Mouse (Mus musculus): ENCODE data around the gene Flywch1. TPM values are rescaled to one million over a fixed set of nuclear protein-coding genes. Genes with fewer than 3 reads are reported as not detected.
A peak's percentile ranks its signal among the peaks of the same experiment; 100 is the strongest.

The Flywch1 gene
- 9.4 and 12.1 TPM in 2 replicates for polyA plus RNA-seq (2015; fragmentation: Nextera tagmentation; extraction: Ambion mirVana)

DNA sequence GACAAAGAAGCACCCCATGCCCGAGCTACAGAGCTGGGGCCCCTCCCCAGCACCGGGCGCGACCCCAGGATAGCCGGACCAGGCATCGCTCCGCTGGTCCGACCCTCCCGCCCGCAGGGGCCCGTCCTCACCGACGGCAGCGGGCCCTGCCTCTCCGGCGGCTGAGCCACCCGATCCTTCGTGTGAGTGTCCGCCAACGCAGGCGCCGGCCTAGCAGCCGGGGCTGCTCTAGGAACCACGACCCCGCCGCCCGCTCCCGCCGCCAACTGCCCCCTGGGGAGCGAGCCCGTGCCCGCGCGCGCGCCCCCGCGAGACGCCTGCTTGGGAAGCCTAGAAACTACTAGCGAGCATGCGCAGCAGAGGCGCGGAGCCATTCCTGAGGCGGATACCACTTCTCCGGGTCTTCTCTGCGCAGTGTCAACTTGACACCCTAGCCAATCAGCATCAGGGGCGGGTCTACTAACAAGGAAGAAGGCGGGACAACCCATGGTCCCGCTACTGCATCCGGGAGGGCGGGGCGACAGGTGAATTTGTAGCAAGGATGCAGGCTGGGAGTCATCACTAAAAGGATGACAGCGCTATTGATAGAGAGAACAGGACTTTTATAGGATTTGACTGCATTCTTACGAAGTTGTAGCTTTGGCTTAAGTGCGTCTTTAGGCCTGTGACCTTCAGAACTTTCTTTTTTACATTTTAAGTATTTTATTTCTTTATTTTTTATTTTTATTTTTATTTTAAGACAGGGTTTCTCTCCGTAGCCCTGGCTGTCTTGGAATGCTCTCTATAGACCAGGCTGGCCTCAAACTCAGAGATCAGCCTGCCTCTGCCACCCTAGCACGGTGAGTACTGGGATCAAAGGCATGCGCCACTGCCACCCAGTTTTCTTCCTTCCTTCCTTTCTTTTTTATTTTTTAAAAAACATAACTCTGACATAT is at the start of gene Flywch1:
Gene Flywch1, minus strand, starts transcription at position 319 of the 935 bp plus-strand sequence.
- peak; percentile 97 for ATAC-seq (ENCODE audit: insufficient read depth)
- peak within 1 kb of the TSS; percentile 90 for H3K4me2 ChIP-seq
- peak within 1 kb of the TSS; percentile 91 for H3K9ac ChIP-seq
- 3% methylated on average over 58 of the region's 58 CpGs for WGBS (ENCODE audit: insufficient replicate concordance)
- H3K9me3 ChIP-seq (replicated peaks) = no peaks in the 10 kb centered on the region
- H3K36me3 ChIP-seq (replicated peaks) = no peaks in the 10 kb centered on the region
- H3K4me1 ChIP-seq (replicated peaks) = peaks cover 21% of the 10 kb centered on the region
- no peaks in the 10 kb centered on the region for H3K27me3 ChIP-seq
- peak within 1 kb of the TSS; percentile 76 for H3K27ac ChIP-seq (replicated peaks)
- peak within 1 kb of the TSS; percentile 87 for H3K4me3 ChIP-seq (replicated peaks)

DNA sequence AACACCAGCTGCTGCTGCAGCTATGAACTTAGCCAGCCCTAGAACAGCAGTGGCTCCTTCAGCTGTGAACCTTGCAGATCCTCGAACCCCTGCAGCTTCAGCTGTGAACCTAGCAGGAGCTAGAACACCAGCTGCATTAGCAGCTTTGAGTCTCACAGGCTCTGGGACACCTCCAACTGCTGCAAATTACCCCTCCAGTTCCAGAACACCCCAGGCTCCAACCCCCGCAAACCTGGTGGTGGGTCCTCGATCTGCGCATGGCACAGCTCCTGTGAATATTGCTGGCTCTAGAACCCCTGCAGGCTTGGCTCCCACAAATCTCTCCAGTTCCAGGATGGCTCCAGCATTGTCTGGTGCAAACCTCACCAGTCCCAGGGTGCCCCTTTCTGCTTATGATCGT is 49.3 kb upstream of the Flywch1 start:
- Histone ChIP-seq H3K4me2 (no peak overlapping the region), H3K36me3 (replicated peaks) (peaks cover 100% of the 10 kb centered on the region), H3K9ac (no peak overlapping the region), H3K4me3 (replicated peaks) (no peak overlapping the region), H3K27me3 (no peaks in the 10 kb centered on the region), H3K27ac (replicated peaks) (no peak overlapping the region), H3K9me3 (replicated peaks) (peaks cover 15% of the 10 kb centered on the region), H3K4me1 (replicated peaks) (0 out of 2 replicates have a peak, but pooled peaks cover 4% of the 10 kb centered on the region)
- no peak for ATAC-seq (ENCODE audit: insufficient read depth)
- 94% methylated on average over 5 of the region's 5 CpGs for WGBS (ENCODE audit: insufficient replicate concordance)

DNA sequence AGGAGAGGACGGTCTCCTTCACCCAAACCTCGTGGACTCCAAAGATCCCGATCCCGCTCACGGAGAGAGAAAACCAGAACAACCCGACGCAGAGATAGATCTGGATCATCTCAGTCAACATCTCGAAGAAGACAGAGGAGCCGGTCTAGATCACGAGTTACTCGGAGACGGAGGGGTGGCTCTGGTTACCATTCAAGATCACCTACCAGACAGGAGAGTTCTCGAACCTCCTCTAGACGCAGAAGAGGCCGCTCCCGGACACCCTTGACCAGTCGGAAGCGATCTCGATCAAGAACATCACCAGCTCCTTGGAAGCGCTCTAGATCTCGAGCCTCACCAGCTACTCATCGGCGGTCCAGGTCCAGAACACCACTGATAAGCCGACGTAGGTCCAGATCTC is 47.8 kb upstream of the Flywch1 start:
- no peak overlapping the region for H3K27ac ChIP-seq (replicated peaks)
- WGBS (ENCODE audit: insufficient replicate concordance) = 94% methylated on average over 25 of the region's 25 CpGs

DNA sequence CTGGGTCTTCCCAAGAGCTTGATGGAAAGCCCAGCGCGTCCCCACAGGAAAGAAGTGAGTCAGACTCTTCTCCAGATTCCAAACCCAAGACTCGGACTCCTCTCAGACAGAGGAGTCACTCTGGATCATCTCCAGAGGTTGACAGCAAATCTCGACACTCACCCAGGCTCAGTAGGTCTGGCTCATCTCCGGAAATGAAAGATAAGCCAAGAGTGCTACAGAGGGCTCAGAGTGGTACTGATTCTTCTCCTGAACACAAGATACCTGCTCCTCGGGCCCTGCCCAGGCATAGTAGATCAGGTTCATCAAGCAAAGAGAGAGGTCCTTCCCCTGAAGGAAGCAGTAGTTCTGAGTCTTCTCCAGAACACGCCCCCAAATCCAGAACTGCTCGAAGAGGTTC is 47.2 kb upstream of the Flywch1 start:
- no peak for ATAC-seq (ENCODE audit: insufficient read depth)
- peaks cover 4% of the 10 kb centered on the region; the same call in 1 of the 2 replicates for H3K4me1 ChIP-seq (replicated peaks)
- 95% methylated on average over 8 of the region's 8 CpGs for WGBS (ENCODE audit: insufficient replicate concordance)
- no peak overlapping the region for H3K4me3 ChIP-seq (replicated peaks)
- no peak overlapping the region for H3K9ac ChIP-seq
- no peak overlapping the region for H3K4me2 ChIP-seq
- H3K36me3 ChIP-seq (replicated peaks) = peaks cover 100% of the 10 kb centered on the region
- no peak overlapping the region for H3K27ac ChIP-seq (replicated peaks)
- H3K27me3 ChIP-seq = no peaks in the 10 kb centered on the region
- H3K9me3 ChIP-seq (replicated peaks) = peaks cover 26% of the 10 kb centered on the region

More for the DNA sequence above, 47.8 kb upstream of the Flywch1 start:
- Histone ChIP-seq H3K9ac (no peak overlapping the region), H3K4me1 (replicated peaks) (peaks cover 4% of the 10 kb centered on the region; the same call in 1 of the 2 replicates), H3K27me3 (no peaks in the 10 kb centered on the region), H3K9me3 (replicated peaks) (peaks cover 26% of the 10 kb centered on the region), H3K36me3 (replicated peaks) (peaks cover 100% of the 10 kb centered on the region), H3K4me2 (no peak overlapping the region), H3K4me3 (replicated peaks) (no peak overlapping the region)
- no peak for ATAC-seq (ENCODE audit: insufficient read depth)

DNA sequence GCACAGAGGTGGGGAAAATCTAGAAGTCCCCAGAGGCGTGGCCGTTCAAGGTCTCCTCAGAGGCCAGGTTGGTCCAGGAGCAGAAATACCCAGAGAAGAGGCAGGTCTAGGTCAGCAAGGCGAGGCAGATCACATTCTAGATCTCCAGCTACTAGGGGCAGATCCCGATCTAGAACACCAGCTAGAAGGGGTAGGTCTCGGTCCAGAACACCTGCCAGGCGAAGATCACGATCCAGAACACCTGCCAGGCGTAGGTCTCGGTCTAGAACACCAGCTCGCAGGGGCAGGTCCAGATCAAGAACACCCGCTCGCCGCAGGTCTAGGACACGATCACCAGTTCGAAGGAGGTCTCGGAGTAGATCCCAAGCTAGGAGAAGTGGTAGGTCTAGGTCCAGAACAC is 44.2 kb upstream of the Flywch1 start:
- 0 out of 2 replicates have a peak, but pooled peaks have one; percentile 21 for ATAC-seq (ENCODE audit: insufficient read depth)
- 96% methylated on average over 16 of the region's 16 CpGs for WGBS (ENCODE audit: insufficient replicate concordance)
- peaks cover 26% of the 10 kb centered on the region for H3K9me3 ChIP-seq (replicated peaks)
- no peaks in the 10 kb centered on the region for H3K27me3 ChIP-seq
- peaks cover 3% of the 10 kb centered on the region; the same call in 1 of the 2 replicates for H3K4me1 ChIP-seq (replicated peaks)
- H3K4me3 ChIP-seq (replicated peaks) = no peak overlapping the region
- H3K36me3 ChIP-seq (replicated peaks) = peaks cover 98% of the 10 kb centered on the region
- H3K4me2 ChIP-seq = no peak overlapping the region
- no peak overlapping the region for H3K27ac ChIP-seq (replicated peaks)
- H3K9ac ChIP-seq = no peak overlapping the region

DNA sequence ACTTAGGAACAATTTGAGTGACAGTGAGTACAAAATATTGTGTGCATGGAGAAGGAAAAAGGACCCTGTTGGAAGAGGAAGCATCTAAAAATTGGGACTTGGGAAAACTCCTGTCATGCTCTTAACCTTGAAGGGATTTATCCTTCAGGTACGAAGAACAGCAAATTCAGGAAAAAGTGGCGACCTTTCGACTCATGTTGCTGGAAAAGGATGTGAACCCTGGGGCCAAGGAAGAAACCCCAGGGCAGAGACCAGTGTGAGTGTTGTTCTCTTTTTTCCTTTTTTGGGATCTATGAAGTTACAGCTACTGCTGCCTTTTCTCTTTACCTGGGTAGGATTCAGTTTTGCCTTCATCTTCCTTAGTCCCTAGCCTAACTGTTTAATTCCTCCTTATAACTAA is 36.5 kb upstream of the Flywch1 start:
- Histone ChIP-seq H3K9me3 (replicated peaks) (no peaks in the 10 kb centered on the region), H3K9ac (no peak overlapping the region), H3K27me3 (no peaks in the 10 kb centered on the region), H3K4me3 (replicated peaks) (no peak overlapping the region), H3K36me3 (replicated peaks) (peaks cover 64% of the 10 kb centered on the region), H3K4me1 (replicated peaks) (peaks cover 36% of the 10 kb centered on the region), H3K4me2 (no peak overlapping the region), H3K27ac (replicated peaks) (no peak overlapping the region)
- 87% methylated on average over 3 of the region's 3 CpGs for WGBS (ENCODE audit: insufficient replicate concordance)
- ATAC-seq (ENCODE audit: insufficient read depth) = no peak

DNA sequence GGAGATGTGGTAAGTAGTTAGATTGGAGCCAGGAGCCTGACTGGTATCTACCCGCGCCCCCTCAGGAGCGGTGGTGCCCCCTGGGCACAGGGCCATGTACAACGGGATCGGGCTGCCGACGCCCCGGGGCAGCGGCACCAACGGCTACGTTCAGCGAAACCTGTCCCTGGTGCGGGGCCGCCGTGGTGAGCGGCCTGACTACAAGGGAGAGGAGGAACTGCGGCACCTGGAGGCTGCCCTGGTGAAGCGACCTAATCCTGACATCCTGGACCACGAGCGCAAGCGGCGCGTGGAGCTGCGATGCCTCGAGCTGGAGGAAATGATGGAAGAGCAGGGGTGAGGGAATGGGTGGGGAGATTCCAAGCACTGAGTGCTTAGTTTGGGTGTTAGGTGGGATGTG is 35.5 kb upstream of the Flywch1 start:
- Histone ChIP-seq H3K4me3 (replicated peaks) (no peak overlapping the region), H3K4me1 (replicated peaks) (peaks cover 38% of the 10 kb centered on the region), H3K27me3 (no peaks in the 10 kb centered on the region), H3K36me3 (replicated peaks) (peaks cover 53% of the 10 kb centered on the region), H3K27ac (replicated peaks) (no peak overlapping the region), H3K9me3 (replicated peaks) (no peaks in the 10 kb centered on the region), H3K4me2 (peak overlapping the region; percentile 13; the same call in 1 of the 2 replicates), H3K9ac (no peak overlapping the region)
- 79% methylated on average over 25 of the region's 25 CpGs for WGBS (ENCODE audit: insufficient replicate concordance)
- no peak for ATAC-seq (ENCODE audit: insufficient read depth)

DNA sequence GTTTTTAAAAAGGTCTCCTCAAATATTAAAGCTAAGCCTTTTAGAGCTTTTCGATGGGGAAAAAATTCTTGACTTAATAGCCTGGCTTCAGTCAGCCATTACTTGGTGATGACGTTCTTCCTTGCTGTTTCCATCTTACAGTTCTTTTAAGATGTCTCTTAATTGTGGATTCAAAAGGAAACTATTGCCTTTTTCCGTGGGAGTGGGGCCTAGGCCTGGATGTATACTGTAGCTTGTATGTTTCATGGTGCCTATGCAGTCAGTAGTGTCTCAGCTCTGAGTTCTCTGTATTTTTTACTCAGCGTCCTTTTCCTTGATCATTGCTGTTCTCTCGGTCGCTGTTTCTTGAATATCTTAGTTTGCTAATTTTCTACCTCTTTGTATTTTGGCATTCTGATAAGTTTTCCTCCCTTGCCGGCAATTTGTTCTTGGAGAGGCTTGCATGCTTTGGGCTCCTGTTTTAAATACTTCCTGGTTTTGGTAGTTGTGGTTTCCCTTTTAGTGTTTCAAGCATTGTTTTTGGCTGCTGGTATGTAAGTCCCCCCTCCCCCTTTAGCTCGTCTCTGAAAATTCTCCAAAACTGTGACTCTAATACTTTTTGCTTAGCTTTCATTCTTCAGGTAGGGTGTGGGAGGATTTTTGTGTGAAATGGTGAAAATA is 33.2 kb upstream of the Flywch1 start:
- peak overlapping the region; percentile 96 for H3K27ac ChIP-seq (replicated peaks)
- H3K4me2 ChIP-seq = peak overlapping the region; percentile 83
- no peak for ATAC-seq (ENCODE audit: insufficient read depth)
- peaks cover 42% of the 10 kb centered on the region for H3K4me1 ChIP-seq (replicated peaks)
- WGBS (ENCODE audit: insufficient replicate concordance) = under 1% methylated on average over 8 of the region's 8 CpGs
- H3K36me3 ChIP-seq (replicated peaks) = peaks cover 30% of the 10 kb centered on the region
- H3K9ac ChIP-seq = peak overlapping the region; percentile 99
- peak overlapping the region; percentile 97 for H3K4me3 ChIP-seq (replicated peaks)
- H3K9me3 ChIP-seq (replicated peaks) = no peaks in the 10 kb centered on the region
- H3K27me3 ChIP-seq = no peaks in the 10 kb centered on the region

DNA sequence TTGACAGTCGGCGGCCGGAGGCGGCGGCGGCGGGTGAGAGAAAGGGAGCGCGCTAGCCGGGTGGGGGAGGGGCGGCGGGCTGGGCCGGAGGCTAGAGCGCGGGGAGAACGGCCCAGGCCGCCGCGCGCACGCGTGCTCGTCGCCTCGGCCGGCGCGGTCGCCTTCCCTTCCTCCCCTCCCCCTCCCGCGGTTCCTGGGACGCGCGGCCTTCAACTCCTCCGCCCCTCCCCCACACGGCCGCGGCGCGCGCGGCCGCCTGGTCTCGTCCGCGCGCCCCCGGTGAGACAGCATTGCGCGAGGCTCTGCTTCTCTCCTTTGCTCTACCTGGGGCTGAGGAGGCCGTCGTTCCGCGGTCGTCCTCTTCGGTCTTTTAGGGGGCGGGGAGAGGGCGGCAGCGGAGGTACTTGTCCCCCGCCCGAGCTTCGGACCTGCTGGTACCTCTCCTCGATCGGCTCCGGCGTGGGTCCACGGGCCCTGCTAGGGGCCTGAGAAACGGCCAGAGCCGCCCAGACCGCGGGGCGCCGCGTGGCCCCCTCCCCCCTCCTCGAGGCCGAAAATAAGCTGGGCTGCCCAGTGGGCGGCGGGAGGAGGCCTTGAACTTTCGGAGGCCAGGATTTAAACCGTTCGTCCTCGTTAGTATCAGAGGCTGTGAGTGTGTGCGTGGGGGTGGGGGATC is 32.1 kb upstream of the Flywch1 start:
- Histone ChIP-seq H3K4me2 (peak overlapping the region; percentile 83), H3K9me3 (replicated peaks) (no peaks in the 10 kb centered on the region), H3K4me1 (replicated peaks) (peaks cover 42% of the 10 kb centered on the region), H3K27me3 (no peaks in the 10 kb centered on the region), H3K27ac (replicated peaks) (peak overlapping the region; percentile 96), H3K4me3 (replicated peaks) (peak overlapping the region; percentile 97), H3K9ac (peak overlapping the region; percentile 99), H3K36me3 (replicated peaks) (peaks cover 19% of the 10 kb centered on the region)
- ATAC-seq (ENCODE audit: insufficient read depth) = peak; percentile 73
- WGBS (ENCODE audit: insufficient replicate concordance) = under 1% methylated on average over 61 of the region's 83 CpGs

DNA sequence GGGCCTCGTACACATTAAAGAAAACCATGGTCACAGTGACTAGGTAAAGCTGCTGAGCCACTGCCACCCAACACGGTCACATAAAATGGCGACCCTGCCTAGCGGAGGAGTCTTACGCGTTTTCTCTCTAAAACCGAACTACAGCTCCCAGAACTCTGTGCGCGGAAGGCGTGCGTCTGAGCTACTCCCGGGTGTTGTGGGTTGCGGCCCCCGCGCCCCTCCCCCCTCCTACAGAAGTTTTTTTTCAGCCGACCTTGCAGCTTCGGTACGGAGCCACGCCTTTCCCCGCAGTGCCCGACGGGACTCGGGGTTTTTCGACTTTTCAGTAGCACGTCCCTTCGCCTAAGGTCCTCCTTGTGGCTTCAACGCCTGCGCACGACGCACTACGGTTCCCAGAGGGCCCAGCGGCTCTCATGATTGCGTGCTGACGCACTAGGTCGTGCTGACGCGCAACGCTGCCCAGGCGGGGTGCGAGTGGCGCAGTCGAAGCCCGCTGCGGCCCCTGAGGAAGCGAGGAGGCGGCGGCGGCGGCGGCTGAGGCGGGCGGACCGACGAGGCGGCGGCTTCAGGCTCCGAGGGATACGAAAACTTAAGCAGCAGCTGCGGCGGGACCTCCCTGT is 31.5 kb upstream of the Flywch1 start:
- Histone ChIP-seq H3K4me2 (peak overlapping the region; percentile 83), H3K9me3 (replicated peaks) (no peaks in the 10 kb centered on the region), H3K27ac (replicated peaks) (peak overlapping the region; percentile 96), H3K9ac (peak overlapping the region; percentile 99), H3K36me3 (replicated peaks) (peaks cover 13% of the 10 kb centered on the region), H3K4me3 (replicated peaks) (peak overlapping the region; percentile 97), H3K27me3 (no peaks in the 10 kb centered on the region), H3K4me1 (replicated peaks) (peaks cover 42% of the 10 kb centered on the region)
- WGBS (ENCODE audit: insufficient replicate concordance) = under 1% methylated on average over 60 of the region's 60 CpGs
- ATAC-seq (ENCODE audit: insufficient read depth) = peak; percentile 98
